Mouse (Mus musculus): ENCODE measurements around the gene Nr1h3. TPM values are rescaled to one million over a fixed set of nuclear protein-coding genes. Genes with fewer than 3 reads are reported as not detected.

The Nr1h3 gene
- total and polyA plus RNA-seq, 3 experiments: 0.17 to 0.93 TPM; not detected in 1

GRCm38 (mm10) chr2:91154091-91154490 is 48.5 kb downstream of the Nr1h3 start:
- Histone ChIP-seq H3K79me2 (replicated peaks; ENCODE audit: control insufficient read depth, extremely low read depth, insufficient read depth, poor library complexity, severe bottlenecking) (0 out of 2 replicates have a peak, but pooled peaks cover 1% of the 10 kb centered on the region), H3K27me3 (replicated peaks) (no peaks in the 10 kb centered on the region), H3K4me2 (ENCODE audit: insufficient read depth, low read depth, poor library complexity, severe bottlenecking) (no peak overlapping the region), H3K36me3 (replicated peaks in 1 of 2; ENCODE audit: control insufficient read depth in 1 of 2, insufficient read depth in 1 of 2, low read length in 1 of 2) (peaks cover 63 to 81% of the 10 kb centered on the region in 2 experiments), H3K4me3 (replicated peaks in 1 of 3; ENCODE audit: low read depth in 2 of 3, low read length in 2 of 3, poor library complexity in 1 of 3) (no peak overlapping the region), H3K4me1 (ENCODE audit: control insufficient read depth in 1 of 2, insufficient read depth in 2 of 2) (peaks cover 0 to 13% of the 10 kb centered on the region in 2 experiments; a peak in 2 of 4 replicates), H3K9ac (ENCODE audit: insufficient read depth, low read depth) (no peak overlapping the region), H3K9me3 (replicated peaks; ENCODE audit: low read length) (no peaks in the 10 kb centered on the region), H3K27ac (ENCODE audit: insufficient read depth, low read depth) (no peak overlapping the region)
- no peak for TF ChIP-seq RAD21 (IDR thresholded peaks at IDR 0.05; ENCODE audit: low read depth, low read length)
- TF ChIP-seq ZC3H11A (IDR thresholded peaks at IDR 0.05; ENCODE audit: low read depth, low read length): no peak
- no peak for TF ChIP-seq JUN (IDR thresholded peaks at IDR 0.05; ENCODE audit: insufficient read depth, low read depth, low read length)
- no peak for TF ChIP-seq MEF2A (IDR thresholded peaks at IDR 0.05; ENCODE audit: borderline replicate concordance, low read depth, low read length)
- no peak for TF ChIP-seq POLR2AphosphoS2 (IDR thresholded peaks at IDR 0.05; ENCODE audit: low read depth, low read length)
- TF ChIP-seq CTCF (conservative IDR thresholded peaks at IDR 0.05 in 1 of 2, IDR thresholded peaks at IDR 0.05 in 1 of 2; ENCODE audit: low read depth in 2 of 2, low read length in 2 of 2): no peak
- no peak for TF ChIP-seq MAX (IDR thresholded peaks at IDR 0.05; ENCODE audit: low read length)
- TF ChIP-seq MAFK (IDR thresholded peaks at IDR 0.05; ENCODE audit: insufficient replicate concordance, low read length): no peak
- TF ChIP-seq SIN3A (IDR thresholded peaks at IDR 0.05; ENCODE audit: low read length): no peak
- TF ChIP-seq MXI1 (IDR thresholded peaks at IDR 0.05; ENCODE audit: low read depth, low read length): no peak
- TF ChIP-seq NELFE (IDR thresholded peaks at IDR 0.05; ENCODE audit: low read depth, low read length): no peak
- no peak for TF ChIP-seq SMC3 (IDR thresholded peaks at IDR 0.05; ENCODE audit: low read depth, low read length)
- no peak for TF ChIP-seq GABPA (IDR thresholded peaks at IDR 0.05; ENCODE audit: insufficient replicate concordance, low read depth, low read length)
- TF ChIP-seq PAX5 (IDR thresholded peaks at IDR 0.05; ENCODE audit: low read length): no peak
- TF ChIP-seq MAZ (IDR thresholded peaks at IDR 0.05; ENCODE audit: low read depth, low read length): no peak
- TF ChIP-seq CHD1 (IDR thresholded peaks at IDR 0.05; ENCODE audit: low read depth, low read length): no peak
- no peak for TF ChIP-seq USF1 (IDR thresholded peaks at IDR 0.05; ENCODE audit: low read depth, low read length)
- TF ChIP-seq RCOR1 (conservative IDR thresholded peaks at IDR 0.05; ENCODE audit: low read depth, low read length): no peak
- TF ChIP-seq TBP (conservative IDR thresholded peaks at IDR 0.05; ENCODE audit: low read depth, low read length): no peak
- TF ChIP-seq UBTF (IDR thresholded peaks at IDR 0.05; ENCODE audit: low read depth, low read length): no peak
- no peak for DNase-seq (ENCODE audit: extremely low read depth)
- dilution Hi-C loops (cut with MboI; ENCODE audit: extremely low pct_ligation_motif_present, extremely low pct_unique_long_range_greater_than_20kb, low sequenced_read_pairs) (no loop called here), in situ Hi-C loops (cut with MboI; ENCODE audit: low pct_ligation_motif_present, low pct_unique_long_range_greater_than_20kb, low sequenced_read_pairs) (no loop called here)

DNA sequence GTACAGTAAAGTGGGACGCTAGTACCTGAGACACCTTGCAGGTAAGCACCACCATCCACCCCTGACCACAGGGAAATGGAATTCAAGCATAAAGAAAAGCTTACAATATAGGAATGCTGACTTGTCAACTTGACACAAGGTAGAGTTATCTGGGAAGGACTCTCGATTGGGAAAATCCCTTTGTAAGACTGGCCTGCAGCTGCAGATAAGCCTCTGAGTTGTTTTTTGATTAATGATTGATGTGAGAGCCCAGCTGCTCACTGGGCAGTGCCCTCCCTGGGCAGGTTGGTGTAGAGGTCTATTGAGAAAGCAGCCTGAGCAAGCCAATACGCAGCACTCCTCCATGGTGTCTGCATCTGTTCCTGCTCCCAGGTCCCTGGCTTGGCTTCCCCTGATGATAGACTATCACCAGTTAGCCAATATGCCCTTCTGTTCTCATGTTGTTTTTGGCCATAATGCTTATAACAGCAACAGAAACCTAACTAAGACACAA is 49.7 kb downstream of the Nr1h3 start:
- H3K27ac ChIP-seq (ENCODE audit: insufficient read depth, low read depth): no peak overlapping the region
- TF ChIP-seq MAX (IDR thresholded peaks at IDR 0.05; ENCODE audit: low read length): no peak
- no peak for TF ChIP-seq MYC (IDR thresholded peaks at IDR 0.05; ENCODE audit: low read depth, low read length)
- TF ChIP-seq MAZ (IDR thresholded peaks at IDR 0.05; ENCODE audit: low read depth, low read length): no peak
- no peak for TF ChIP-seq E2F4 (IDR thresholded peaks at IDR 0.05; ENCODE audit: insufficient replicate concordance, low read depth, low read length)
- TF ChIP-seq HCFC1 (IDR thresholded peaks at IDR 0.05; ENCODE audit: low read depth, low read length): no peak
- no peak for TF ChIP-seq ZNF384 (IDR thresholded peaks at IDR 0.05; ENCODE audit: low read depth, low read length)
- dilution Hi-C loops (cut with MboI; ENCODE audit: extremely low pct_ligation_motif_present, extremely low pct_unique_long_range_greater_than_20kb, low sequenced_read_pairs) (no loop called here), in situ Hi-C loops (cut with MboI; ENCODE audit: low pct_ligation_motif_present, low pct_unique_long_range_greater_than_20kb, low sequenced_read_pairs) (no loop called here)
- H3K4me1 ChIP-seq (ENCODE audit: control insufficient read depth in 1 of 2, insufficient read depth in 2 of 2): peaks cover 0 to 13% of the 10 kb centered on the region in 2 experiments; a peak in 2 of 4 replicates
- H3K79me2 ChIP-seq (replicated peaks; ENCODE audit: control insufficient read depth, extremely low read depth, insufficient read depth, poor library complexity, severe bottlenecking): 0 out of 2 replicates have a peak, but pooled peaks cover 1% of the 10 kb centered on the region
- H3K27me3 ChIP-seq (replicated peaks): no peaks in the 10 kb centered on the region
- no peak overlapping the region for H3K4me3 ChIP-seq (replicated peaks in 1 of 3; ENCODE audit: low read depth in 2 of 3, low read length in 2 of 3, poor library complexity in 1 of 3)
- H3K4me2 ChIP-seq (ENCODE audit: insufficient read depth, low read depth, poor library complexity, severe bottlenecking): no peak overlapping the region
- H3K9ac ChIP-seq (ENCODE audit: insufficient read depth, low read depth): no peak overlapping the region
- DNase-seq (ENCODE audit: extremely low read depth): no peak
- H3K36me3 ChIP-seq (replicated peaks in 1 of 2; ENCODE audit: control insufficient read depth in 1 of 2, insufficient read depth in 1 of 2, low read length in 1 of 2): peaks cover 59 to 78% of the 10 kb centered on the region in 2 experiments
- H3K9me3 ChIP-seq (replicated peaks; ENCODE audit: low read length): no peaks in the 10 kb centered on the region
